Mouse (Mus musculus): ENCODE results near the gene 2210408I21Rik. TPM values are rescaled to one million over a fixed set of nuclear protein-coding genes. Genes with fewer than 3 reads are reported as not detected.
A peak's percentile ranks its signal among the peaks of the same experiment; 100 is the strongest.

2210408I21Rik gene
- polyA plus RNA-seq, 1 experiment from 2014 or later, result 5.2 TPM

GRCm38 (mm10) chr13:77208764-77209418, 73.6 kb downstream of the 2210408I21Rik start:
- no peaks in the 10 kb centered on the region for H3K4me1 ChIP-seq (replicated peaks)
- no peaks in the 10 kb centered on the region for H3K9me3 ChIP-seq (replicated peaks)
- no peak overlapping the region for H3K4me2 ChIP-seq
- ATAC-seq (replicated peaks; ENCODE audit: insufficient number of reproducible peaks, insufficient read depth, low FRiP score, low read depth), result no peak
- no peaks in the 10 kb centered on the region for H3K27me3 ChIP-seq
- no peak overlapping the region for H3K27ac ChIP-seq
- 78% methylated on average over 7 of the region's 7 CpGs for WGBS
- no peak overlapping the region for H3K9ac ChIP-seq
- no peaks in the 10 kb centered on the region for H3K36me3 ChIP-seq
- H3K4me3 ChIP-seq, result no peak overlapping the region

GRCm38 (mm10) chr13:77213196-77213595, 77.9 kb downstream of the 2210408I21Rik start:
- Histone ChIP-seq H3K4me3 (no peak overlapping the region), H3K36me3 (no peaks in the 10 kb centered on the region), H3K27me3 (no peaks in the 10 kb centered on the region), H3K9me3 (replicated peaks) (no peaks in the 10 kb centered on the region), H3K4me1 (replicated peaks) (no peaks in the 10 kb centered on the region), H3K27ac (no peak overlapping the region), H3K4me2 (no peak overlapping the region), H3K9ac (no peak overlapping the region)
- no peak for ATAC-seq (replicated peaks; ENCODE audit: insufficient number of reproducible peaks, insufficient read depth, low FRiP score, low read depth)

GRCm38 (mm10) chr13:77215460-77215859, 80.1 kb downstream of the 2210408I21Rik start:
- H3K36me3 ChIP-seq, result no peaks in the 10 kb centered on the region
- H3K9me3 ChIP-seq (replicated peaks), result no peaks in the 10 kb centered on the region
- no peak for ATAC-seq (replicated peaks; ENCODE audit: insufficient number of reproducible peaks, insufficient read depth, low FRiP score, low read depth)
- WGBS, result 60% methylated on average over 2 of the region's 2 CpGs
- H3K27ac ChIP-seq, result no peak overlapping the region
- no peak overlapping the region for H3K4me2 ChIP-seq
- H3K4me3 ChIP-seq, result no peak overlapping the region
- H3K27me3 ChIP-seq, result no peaks in the 10 kb centered on the region
- H3K4me1 ChIP-seq (replicated peaks), result no peaks in the 10 kb centered on the region
- H3K9ac ChIP-seq, result no peak overlapping the region

GRCm38 (mm10) chr13:77217672-77218280, 82.4 kb downstream of the 2210408I21Rik start:
- no peak overlapping the region for H3K9ac ChIP-seq
- no peak overlapping the region for H3K4me3 ChIP-seq
- no peaks in the 10 kb centered on the region for H3K4me1 ChIP-seq (replicated peaks)
- H3K9me3 ChIP-seq (replicated peaks), result no peaks in the 10 kb centered on the region
- no peak for ATAC-seq (replicated peaks; ENCODE audit: insufficient number of reproducible peaks, insufficient read depth, low FRiP score, low read depth)
- no peaks in the 10 kb centered on the region for H3K36me3 ChIP-seq
- H3K27ac ChIP-seq, result no peak overlapping the region
- no peaks in the 10 kb centered on the region for H3K27me3 ChIP-seq
- WGBS, result 70% methylated on average over 4 of the region's 4 CpGs
- no peak overlapping the region for H3K4me2 ChIP-seq

- H3K9me3 ChIP-seq (replicated peaks), result no peaks in the 10 kb centered on the region
- H3K4me1 ChIP-seq (replicated peaks), result no peaks in the 10 kb centered on the region
- no peak overlapping the region for H3K27ac ChIP-seq
- H3K27me3 ChIP-seq, result no peaks in the 10 kb centered on the region
- H3K9ac ChIP-seq, result no peak overlapping the region
- H3K36me3 ChIP-seq, result no peaks in the 10 kb centered on the region
- 71% methylated on average over 2 of the region's 2 CpGs for WGBS
- ATAC-seq (replicated peaks; ENCODE audit: insufficient number of reproducible peaks, insufficient read depth, low FRiP score, low read depth), result no peak
- H3K4me2 ChIP-seq, result no peak overlapping the region
- H3K4me3 ChIP-seq, result no peak overlapping the region
Observed at GRCm38 (mm10) chr13:77221072-77221471, 85.7 kb downstream of the 2210408I21Rik start.

- H3K4me2 ChIP-seq, result no peak overlapping the region
- 81% methylated on average over 6 of the region's 6 CpGs for WGBS
- no peak overlapping the region for H3K9ac ChIP-seq
- no peaks in the 10 kb centered on the region for H3K27me3 ChIP-seq
- ATAC-seq (replicated peaks; ENCODE audit: insufficient number of reproducible peaks, insufficient read depth, low FRiP score, low read depth), result no peak
- no peaks in the 10 kb centered on the region for H3K9me3 ChIP-seq (replicated peaks)
- no peak overlapping the region for H3K27ac ChIP-seq
- H3K36me3 ChIP-seq, result no peaks in the 10 kb centered on the region
- H3K4me1 ChIP-seq (replicated peaks), result no peaks in the 10 kb centered on the region; the same call in 1 of the 2 replicates
- H3K4me3 ChIP-seq, result no peak overlapping the region
Observed at GRCm38 (mm10) chr13:77256541-77256940, 121.2 kb downstream of the 2210408I21Rik start.

GRCm38 (mm10) chr13:77262715-77263338, 127.5 kb downstream of the 2210408I21Rik start:
- Histone ChIP-seq H3K27ac (no peak overlapping the region), H3K4me3 (no peak overlapping the region), H3K9ac (no peak overlapping the region), H3K4me1 (replicated peaks) (no peaks in the 10 kb centered on the region; the same call in 1 of the 2 replicates), H3K4me2 (no peak overlapping the region), H3K36me3 (no peaks in the 10 kb centered on the region), H3K27me3 (no peaks in the 10 kb centered on the region), H3K9me3 (replicated peaks) (no peaks in the 10 kb centered on the region)
- 59% methylated on average over 3 of the region's 3 CpGs for WGBS
- ATAC-seq (replicated peaks; ENCODE audit: insufficient number of reproducible peaks, insufficient read depth, low FRiP score, low read depth), result no peak

GRCm38 (mm10) chr13:77263400-77264179, 128.2 kb downstream of the 2210408I21Rik start:
- Histone ChIP-seq H3K9me3 (replicated peaks) (no peaks in the 10 kb centered on the region), H3K27ac (no peak overlapping the region), H3K4me2 (no peak overlapping the region), H3K36me3 (no peaks in the 10 kb centered on the region), H3K27me3 (no peaks in the 10 kb centered on the region), H3K4me1 (replicated peaks) (no peaks in the 10 kb centered on the region; the same call in 1 of the 2 replicates), H3K4me3 (no peak overlapping the region), H3K9ac (no peak overlapping the region)
- WGBS, result 72% methylated on average over 7 of the region's 7 CpGs
- ATAC-seq (replicated peaks; ENCODE audit: insufficient number of reproducible peaks, insufficient read depth, low FRiP score, low read depth), result no peak

GRCm38 (mm10) chr13:77264481-77264880, 129.1 kb downstream of the 2210408I21Rik start:
- H3K27ac ChIP-seq, result no peak overlapping the region
- 67% methylated on average over 1 of the region's 1 CpGs for whole genome bisulfite sequencing
- no peaks in the 10 kb centered on the region for H3K9me3 ChIP-seq (replicated peaks)
- no peak overlapping the region for H3K4me3 ChIP-seq
- H3K9ac ChIP-seq, result no peak overlapping the region
- H3K36me3 ChIP-seq, result no peaks in the 10 kb centered on the region
- no peaks in the 10 kb centered on the region for H3K27me3 ChIP-seq
- no peak overlapping the region for H3K4me2 ChIP-seq
- H3K4me1 ChIP-seq (replicated peaks), result no peaks in the 10 kb centered on the region; the same call in 1 of the 2 replicates
- no peak for ATAC-seq (replicated peaks; ENCODE audit: insufficient number of reproducible peaks, insufficient read depth, low FRiP score, low read depth)

GRCm38 (mm10) chr13:77275172-77275747, 139.9 kb downstream of the 2210408I21Rik start:
- Histone ChIP-seq H3K4me2 (no peak overlapping the region), H3K4me1 (replicated peaks) (peaks cover 8% of the 10 kb centered on the region), H3K9me3 (replicated peaks) (no peaks in the 10 kb centered on the region), H3K36me3 (no peaks in the 10 kb centered on the region), H3K4me3 (no peak overlapping the region), H3K9ac (no peak overlapping the region), H3K27me3 (no peaks in the 10 kb centered on the region), H3K27ac (0 out of 2 replicates have a peak overlapping the region, but pooled peaks have one; percentile 9)
- ATAC-seq (replicated peaks; ENCODE audit: insufficient number of reproducible peaks, insufficient read depth, low FRiP score, low read depth), result 0 out of 2 replicates have a peak, but pooled peaks have one; percentile 31
- 40% methylated on average over 3 of the region's 3 CpGs for WGBS

Measured in heart, embryonic 15.5 days (tissue).